Mouse (Mus musculus) spleen, postnatal 0 days (tissue): Measurements from ENCODE around the gene Brsk2. TPM values are rescaled to one million over a fixed set of nuclear protein-coding genes. Genes with fewer than 3 reads are reported as not detected.

ENCODE experiments used
- polyA plus RNA-seq: library from polyadenylated mRNA; unstranded; fragments of >200 nt; fragmentation: Nextera tagmentation; extraction: Ambion mirVana; gene quantifications from 2 replicates; pipeline ENCODE4 v1.2.1, GENCODE M21; 2015

The Brsk2 gene
- polyA plus RNA-seq = 0.53 and 0.70 TPM in 2 replicates

GRCm38 (mm10) chr7:141948906-141949798 is at the start of gene Brsk2:
TSS of gene Brsk2 (plus strand) at chr7:141949751.

DNA sequence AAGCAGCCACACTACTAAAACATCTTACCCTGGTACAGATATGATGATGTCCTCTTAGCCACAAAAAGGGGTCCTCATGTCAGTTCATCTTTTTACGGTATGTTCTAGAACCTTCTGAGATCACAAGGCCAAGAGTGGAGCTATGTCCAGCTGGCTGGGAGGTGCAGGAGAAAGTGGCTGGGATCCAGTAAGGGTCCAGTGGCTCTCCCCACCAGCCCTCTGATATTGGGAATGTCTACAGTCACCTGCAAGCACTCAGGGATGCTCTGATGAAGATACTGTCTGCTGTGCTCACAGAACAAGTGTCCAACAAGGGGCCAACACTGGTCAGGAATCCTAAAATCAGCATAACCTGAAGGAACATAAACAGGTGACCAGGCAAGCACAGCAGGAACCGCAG is 31.1 kb upstream of the Brsk2 start, which contains the start of gene Tollip:
Tollip (minus strand) TSS at position 101 of the 400 bp plus-strand sequence.

Other genes with a start within 250 kb of the Brsk2 start
- gene Muc5ac, start 160.8 kb upstream of the Brsk2 start, polyA plus RNA-seq = not detected in 2 replicates
- 0.01 and 0.02 TPM in 2 replicates for gene Muc5b, start 110.7 kb upstream of the Brsk2 start, polyA plus RNA-seq
- gene Tollip, start 31.2 kb upstream of the Brsk2 start, polyA plus RNA-seq = 20.2 and 21.1 TPM in 2 replicates
- 79.0 and 80.7 TPM in 2 replicates for gene Mob2, start 111.3 kb downstream of the Brsk2 start, polyA plus RNA-seq
- gene Dusp8, start 146.1 kb downstream of the Brsk2 start, polyA plus RNA-seq = 3.8 and 3.9 TPM in 2 replicates
- not detected in 2 replicates for gene Gm45618, start 171.0 kb downstream of the Brsk2 start, polyA plus RNA-seq
- gene Gm39115, start 186.3 kb downstream of the Brsk2 start, polyA plus RNA-seq = not detected in 2 replicates
- gene Gm45337, start 194.9 kb downstream of the Brsk2 start, polyA plus RNA-seq = not detected in 2 replicates
- not detected in 2 replicates for gene Gm29735, start 207.4 kb downstream of the Brsk2 start, polyA plus RNA-seq
- gene Gm4553, start 216.0 kb downstream of the Brsk2 start, polyA plus RNA-seq = not detected in 2 replicates
- gene Krtap5-2, start 226.3 kb downstream of the Brsk2 start, polyA plus RNA-seq = not detected in 2 replicates
- not detected in 2 replicates for gene Gm10153, start 240.6 kb downstream of the Brsk2 start, polyA plus RNA-seq